10 mouse cellular contexts compared by ENCODE assay signal in the genomic region with DNA sequence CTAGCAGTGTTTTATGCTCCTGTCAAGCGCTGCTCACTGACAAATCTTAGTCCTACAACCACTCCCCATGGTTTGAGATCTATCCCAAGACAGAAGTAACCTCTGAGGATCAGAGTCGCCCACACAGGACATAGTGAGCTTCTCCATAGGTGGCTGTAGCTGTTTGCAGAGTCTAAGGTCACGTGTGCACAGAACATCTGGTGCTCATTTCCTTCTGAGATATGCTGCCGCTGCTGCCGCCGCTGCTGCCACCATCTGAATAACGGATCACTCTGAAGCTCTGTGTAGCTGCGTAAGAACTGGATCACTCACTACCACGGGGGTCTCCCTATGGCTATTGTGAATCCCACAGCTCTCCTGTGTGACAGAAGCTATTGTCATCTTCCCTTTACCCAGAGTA.
DNase-seq lines count a peak whose midpoint lies in the region; ATAC-seq and TF ChIP-seq lines count a peak whose summit lies in the region.
"Had no signal": no experiment of that assay in that cellular context is flagged by ENCODE, and none has a peak within 500 bp of the region (broad histone marks: within the 10 kb centered on the region; RNA-seq: fewer than 3 reads in every experiment).

No protein-coding gene starts in this region.

- no peak overlapping the region for H3K4me2 ChIP-seq in hindbrain, embryonic 16.5 days (ENCODE audit: low read length)
- no peak overlapping the region for H3K4me2 ChIP-seq in hindbrain, embryonic 13.5 days

- H3K27ac ChIP-seq in hindbrain, embryonic 16.5 days (ENCODE audit: low read depth, low read length): no peak overlapping the region
- H3K27ac ChIP-seq in hindbrain, embryonic 13.5 days: no peak overlapping the region
- 0 out of 2 replicates have a peak overlapping the region, but pooled peaks have one; percentile 1 for H3K27ac ChIP-seq in embryonic fibroblast, embryonic 13.5 days (ENCODE audit: insufficient read depth, low read length)
- no peak overlapping the region for H3K27ac ChIP-seq in cerebellum, adult 2 months (ENCODE audit: insufficient read depth, low read length)

- 0 out of 2 replicates have a peak, but pooled peaks cover 2% of the 10 kb centered on the region for H3K4me1 ChIP-seq in hindbrain, embryonic 16.5 days (ENCODE audit: control insufficient read depth, insufficient read depth, low read depth, low read length)
- no peaks in the 10 kb centered on the region for H3K4me1 ChIP-seq in hindbrain, embryonic 13.5 days (replicated peaks)
- H3K4me1 ChIP-seq in embryonic fibroblast, embryonic 13.5 days (ENCODE audit: control insufficient read depth, insufficient read depth, low read length): peaks cover 6% of the 10 kb centered on the region
- no peaks in the 10 kb centered on the region for H3K4me1 ChIP-seq in cerebellum, adult 2 months (ENCODE audit: control insufficient read depth, insufficient read depth, low read length)

- WGBS in hindbrain, embryonic 16.5 days: 53% methylated on average over 9 of the region's 9 CpGs
- 44% methylated on average over 9 of the region's 9 CpGs for WGBS in hindbrain, embryonic 13.5 days
- WGBS in cerebellum, adult 2 months: 58% methylated on average over 9 of the region's 9 CpGs

- TF ChIP-seq POLR2A in embryonic fibroblast, embryonic 13.5 days (IDR thresholded peaks at IDR 0.05; ENCODE audit: low read depth, low read length): no peak
- no peak for TF ChIP-seq POLR2A in cerebellum, adult 2 months (IDR thresholded peaks at IDR 0.05; ENCODE audit: borderline replicate concordance, insufficient read depth, low read length)

- 0 out of 2 replicates have a peak, but pooled peaks cover 2% of the 10 kb centered on the region for H3K9me3 ChIP-seq in hindbrain, embryonic 16.5 days (ENCODE audit: control insufficient read depth, low read length)
- 0 out of 2 replicates have a peak, but pooled peaks cover 4% of the 10 kb centered on the region for H3K9me3 ChIP-seq in hindbrain, embryonic 13.5 days

- no peak overlapping the region for H3K9ac ChIP-seq in hindbrain, embryonic 16.5 days (ENCODE audit: low read depth, low read length)
- H3K9ac ChIP-seq in hindbrain, embryonic 13.5 days: no peak overlapping the region

- peak; percentile 37; the same call in 1 of the 2 replicates for ATAC-seq in hindbrain, embryonic 16.5 days
- ATAC-seq in hindbrain, embryonic 13.5 days (ENCODE audit: low FRiP score): no peak
- ATAC-seq in CD4-positive, CD25-positive, alpha-beta regulatory T cell, adult 4 months: peak; percentile 78
- ATAC-seq in megakaryocyte-erythroid progenitor cell, adult 5-6 weeks (replicated peaks; ENCODE audit: low FRiP score, low TSS enrichment, poor library complexity, severe bottlenecking): peak; percentile 81

- no peak overlapping the region for H3K4me3 ChIP-seq in hindbrain, embryonic 16.5 days (ENCODE audit: low read length)
- no peak overlapping the region for H3K4me3 ChIP-seq in hindbrain, embryonic 13.5 days
- H3K4me3 ChIP-seq in embryonic fibroblast, embryonic 13.5 days (ENCODE audit: insufficient read depth, low read length): no peak overlapping the region
- H3K4me3 ChIP-seq in cerebellum, adult 2 months (replicated peaks; ENCODE audit: insufficient read depth, low read depth, low read length): no peak overlapping the region

- TF ChIP-seq CTCF in embryonic fibroblast, embryonic 13.5 days (IDR thresholded peaks at IDR 0.05; ENCODE audit: borderline replicate concordance, insufficient read depth, low read length): no peak
- TF ChIP-seq CTCF in cerebellum, adult 2 months (IDR thresholded peaks at IDR 0.05; ENCODE audit: borderline replicate concordance, insufficient read depth, low read depth, low read length): no peak

- no peak for DNase-seq in layer of hippocampus, postnatal 25 days (ENCODE audit: extremely low spot score in 1 of 2, low spot score in 1 of 2)
- no peak for DNase-seq in cerebellum, adult 2 months
- no peak for DNase-seq in urinary bladder, postnatal 36 days (ENCODE audit: low spot score in 2 of 2)
- DNase-seq: layer of hippocampus, adult 9-11 months had no signal

- H3K36me3 ChIP-seq in hindbrain, embryonic 16.5 days (ENCODE audit: control insufficient read depth, insufficient read depth, low read length): no peaks in the 10 kb centered on the region
- H3K36me3 ChIP-seq in hindbrain, embryonic 13.5 days: no peaks in the 10 kb centered on the region
- H3K36me3 ChIP-seq: G1E had no signal

- no peaks in the 10 kb centered on the region for H3K27me3 ChIP-seq in hindbrain, embryonic 16.5 days (replicated peaks; ENCODE audit: control insufficient read depth, insufficient read depth, low read length)
- H3K27me3 ChIP-seq in hindbrain, embryonic 13.5 days: no peaks in the 10 kb centered on the region
- H3K27me3 ChIP-seq in cerebellum, adult 2 months (ENCODE audit: control insufficient read depth, insufficient read depth, low read length): no peaks in the 10 kb centered on the region; the same call in 1 of the 2 replicates
